Mouse (Mus musculus) CH12.LX (cell line): ENCODE results near the gene Ebf1. TPM values are rescaled to one million over a fixed set of nuclear protein-coding genes. Genes with fewer than 3 reads are reported as not detected.

ENCODE experiments used
- DNase-seq: peaks from one replicate; pipeline ENCODE4 v3.0.0-alpha.2; 2013; ENCODE audit errors: extremely low read depth
- H3K27ac ChIP-seq: 2 replicates; pipeline ENCODE4 v1.5.1; 2012; ENCODE audit warnings: low read depth, mild to moderate bottlenecking, control low read depth, moderate library complexity; ENCODE audit not compliant: insufficient read depth
- H3K27me3 ChIP-seq: replicated peaks from 2 replicates; pipeline ENCODE3; 2012; ENCODE audit warnings: inconsistent platforms
- H3K36me3 ChIP-seq, 2 experiments: replicated peaks in 1 of 2; 2 replicates each; pipeline versions ENCODE3 to v1.6.1; 2012; ENCODE audit warnings: inconsistent platforms in 1 of 2, low read length in 1 of 2, mild to moderate bottlenecking in 1 of 2, mixed read lengths in 1 of 2, moderate library complexity in 1 of 2; ENCODE audit not compliant: control insufficient read depth in 1 of 2, insufficient read depth in 1 of 2
- H3K4me1 ChIP-seq, 2 experiments: 2 replicates each; pipeline ENCODE4 v1.6.1; 2012; ENCODE audit warnings: inconsistent platforms in 1 of 2, moderate library complexity in 1 of 2; ENCODE audit not compliant: insufficient read depth in 2 of 2, control insufficient read depth in 1 of 2
- H3K4me2 ChIP-seq: 2 replicates; pipeline ENCODE4 v1.6.1; 2012; ENCODE audit warnings: low read depth, mild to moderate bottlenecking, control low read depth; ENCODE audit not compliant: poor library complexity, insufficient read depth, severe bottlenecking
- H3K4me3 ChIP-seq, 3 experiments: fragments of 150-350 bp in 1 of 3; sonication (generic) in 1 of 3; replicated peaks in 1 of 3; 2 replicates each; pipeline versions ENCODE3 to v1.5.1; 2011 to 2012; ENCODE audit warnings: low read depth in 2 of 3, low read length in 2 of 3, mild to moderate bottlenecking in 2 of 3, moderate library complexity in 2 of 3, control low read depth in 1 of 3, improper control_type of control experiment in 1 of 3, inconsistent platforms in 1 of 3, mixed read lengths in 1 of 3; ENCODE audit not compliant: poor library complexity in 1 of 3
- H3K79me2 ChIP-seq: replicated peaks from 2 replicates; pipeline ENCODE4 v1.6.1; 2012; ENCODE audit warnings: mild to moderate bottlenecking, moderate library complexity; ENCODE audit not compliant: control insufficient read depth, poor library complexity, insufficient read depth, severe bottlenecking; ENCODE audit errors: extremely low read depth
- H3K9ac ChIP-seq: 2 replicates; pipeline ENCODE4 v1.6.1; 2012; ENCODE audit warnings: low read depth, mild to moderate bottlenecking, control low read depth, moderate library complexity; ENCODE audit not compliant: insufficient read depth
- H3K9me3 ChIP-seq: replicated peaks from 2 replicates; pipeline ENCODE3; 2012; ENCODE audit warnings: low read length, inconsistent platforms, mixed read lengths
- BHLHE40 ChIP-seq: IDR thresholded peaks from 2 replicates; pipeline ENCODE4 v1.6.1; 2011; ENCODE audit warnings: mild to moderate bottlenecking, low read depth, low read length, improper control_type of control experiment
- CHD1 ChIP-seq: IDR thresholded peaks from 2 replicates; pipeline ENCODE4 v1.6.1; 2012; ENCODE audit warnings: low read depth, low read length, improper control_type of control experiment, inconsistent platforms
- CHD2 ChIP-seq: IDR thresholded peaks from 2 replicates; pipeline ENCODE4 v1.6.1; 2011; ENCODE audit warnings: low read length, improper control_type of control experiment
- CTCF ChIP-seq, 2 experiments: IDR thresholded peaks in 1 of 2; conservative IDR thresholded peaks in 1 of 2; 2 replicates each; pipeline ENCODE4 v1.5.1; 2011 to 2012; ENCODE audit warnings: low read depth in 2 of 2, low read length in 2 of 2, improper control_type of control experiment in 1 of 2, inconsistent platforms in 1 of 2, mild to moderate bottlenecking in 1 of 2, moderate library complexity in 1 of 2
- ELF1 ChIP-seq: IDR thresholded peaks from 2 replicates; pipeline ENCODE4 v1.6.1; 2014; ENCODE audit warnings: low read depth, mild to moderate bottlenecking, inconsistent platforms, low read length, improper control_type of control experiment
- EP300 ChIP-seq: IDR thresholded peaks from 2 replicates; pipeline ENCODE4 v1.6.1; 2011; ENCODE audit warnings: low read length, improper control_type of control experiment
- ETS1 ChIP-seq: conservative IDR thresholded peaks from 2 replicates; pipeline ENCODE4 v1.6.1; 2012; ENCODE audit warnings: low read depth, mild to moderate bottlenecking, inconsistent platforms, low read length, improper control_type of control experiment, moderate library complexity
- IRF4 ChIP-seq: IDR thresholded peaks from 2 replicates; pipeline ENCODE4 v1.6.1; 2014; ENCODE audit warnings: low read depth, mild to moderate bottlenecking, inconsistent platforms, low read length, improper control_type of control experiment
- JUN ChIP-seq: IDR thresholded peaks from 2 replicates; pipeline ENCODE4 v1.6.1; 2011; ENCODE audit warnings: low read depth, mild to moderate bottlenecking, low read length, improper control_type of control experiment, moderate library complexity; ENCODE audit not compliant: insufficient read depth
- MAZ ChIP-seq: IDR thresholded peaks from 2 replicates; pipeline ENCODE4 v1.6.1; 2012; ENCODE audit warnings: low read depth, mild to moderate bottlenecking, inconsistent platforms, low read length, improper control_type of control experiment, moderate library complexity
- MEF2A ChIP-seq: IDR thresholded peaks from 2 replicates; pipeline ENCODE4 v1.6.1; 2014; ENCODE audit warnings: low read depth, mild to moderate bottlenecking, inconsistent platforms, low read length, improper control_type of control experiment, borderline replicate concordance
- MXI1 ChIP-seq: IDR thresholded peaks from 2 replicates; pipeline ENCODE4 v1.6.1; 2011; ENCODE audit warnings: mild to moderate bottlenecking, low read depth, low read length, improper control_type of control experiment
- MYC ChIP-seq: IDR thresholded peaks from 2 replicates; pipeline ENCODE4 v1.6.1; 2011; ENCODE audit warnings: low read depth, mild to moderate bottlenecking, improper control_type of control experiment, low read length
- NRF1 ChIP-seq: IDR thresholded peaks from 2 replicates; pipeline ENCODE4 v1.6.1; 2014; ENCODE audit warnings: low read depth, mild to moderate bottlenecking, inconsistent platforms, low read length, improper control_type of control experiment, moderate library complexity
- POLR2AphosphoS2 ChIP-seq: IDR thresholded peaks from 2 replicates; pipeline ENCODE4 v1.6.1; 2011; ENCODE audit warnings: low read depth, low read length, improper control_type of control experiment
- RAD21 ChIP-seq: IDR thresholded peaks from 2 replicates; pipeline ENCODE4 v1.6.1; 2011; ENCODE audit warnings: low read depth, mild to moderate bottlenecking, low read length, improper control_type of control experiment, moderate library complexity
- RCOR1 ChIP-seq: conservative IDR thresholded peaks from 2 replicates; pipeline ENCODE4 v1.6.1; 2012; ENCODE audit warnings: low read depth, mild to moderate bottlenecking, inconsistent platforms, low read length, improper control_type of control experiment
- SMC3 ChIP-seq: IDR thresholded peaks from 2 replicates; pipeline ENCODE4 v1.6.1; 2011; ENCODE audit warnings: low read depth, low read length, improper control_type of control experiment
- TBP ChIP-seq: conservative IDR thresholded peaks from 2 replicates; pipeline ENCODE4 v1.6.1; 2011; ENCODE audit warnings: low read depth, low read length, improper control_type of control experiment
- TCF12 ChIP-seq: IDR thresholded peaks from 2 replicates; pipeline ENCODE4 v1.6.1; 2014; ENCODE audit warnings: low read depth, mild to moderate bottlenecking, inconsistent platforms, low read length, improper control_type of control experiment
- ZKSCAN1 ChIP-seq: IDR thresholded peaks from 2 replicates; pipeline ENCODE4 v1.6.1; 2012; ENCODE audit warnings: low read depth, inconsistent platforms, low read length, improper control_type of control experiment, borderline replicate concordance
- dilution Hi-C: fragments of 300-500 bp; cut with MboI; formaldehyde crosslinking; loops from 2 replicates; pipeline ENCODE4 v1.14.3; 2020; ENCODE audit warnings: low sequenced_read_pairs; ENCODE audit not compliant: extremely low pct_unique_long_range_greater_than_20kb, extremely low pct_ligation_motif_present
- in situ Hi-C: fragments of 300-500 bp; cut with MboI; formaldehyde crosslinking; loops from 3 replicates; pipeline ENCODE4 v1.14.3; 2019; ENCODE audit warnings: low sequenced_read_pairs, low pct_ligation_motif_present, low pct_unique_long_range_greater_than_20kb, mixed read lengths
- polyA plus RNA-seq: library from polyadenylated mRNA; unstranded; fragments of >175 nt; gene quantifications from 2 replicates; pipeline ENCODE4 v1.2.1, GENCODE M21; 2012; ENCODE audit warnings: low read depth; ENCODE audit not compliant: insufficient read length
- total RNA-seq, 2 experiments: library from RNA; depleted of rRNA; stranded (reverse); fragments of 300-350 nt in 1 of 2; fragments of >200 nt in 1 of 2; gene quantifications; 2 replicates each; pipeline ENCODE4 v1.2.3; 2012 to 2014

The Ebf1 gene
- total and polyA plus RNA-seq, 3 experiments, result 37.8 to 60.7 (median 42.8) TPM

DNA sequence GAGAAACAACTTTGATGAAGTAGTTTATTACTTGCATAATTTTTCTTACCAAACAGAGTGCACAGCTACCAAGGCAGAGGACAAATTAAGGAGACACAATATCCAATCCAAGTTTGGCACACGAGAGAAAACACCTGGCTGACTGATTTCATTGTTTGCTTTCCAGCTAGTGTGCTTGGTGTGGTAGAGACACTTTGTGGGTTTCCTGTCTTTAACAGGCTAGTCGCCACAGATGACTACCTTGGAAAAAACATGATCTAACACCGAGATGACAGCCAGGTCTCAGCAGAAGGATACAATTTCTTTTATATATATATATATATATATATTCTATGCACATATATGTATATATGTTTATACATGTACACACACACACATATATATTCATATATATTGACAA is 332.0 kb downstream of the Ebf1 start (continued):
- TF ChIP-seq SMC3 (no peak), CHD2 (no peak), MAZ (no peak), POLR2AphosphoS2 (no peak), RCOR1 (no peak)

DNA sequence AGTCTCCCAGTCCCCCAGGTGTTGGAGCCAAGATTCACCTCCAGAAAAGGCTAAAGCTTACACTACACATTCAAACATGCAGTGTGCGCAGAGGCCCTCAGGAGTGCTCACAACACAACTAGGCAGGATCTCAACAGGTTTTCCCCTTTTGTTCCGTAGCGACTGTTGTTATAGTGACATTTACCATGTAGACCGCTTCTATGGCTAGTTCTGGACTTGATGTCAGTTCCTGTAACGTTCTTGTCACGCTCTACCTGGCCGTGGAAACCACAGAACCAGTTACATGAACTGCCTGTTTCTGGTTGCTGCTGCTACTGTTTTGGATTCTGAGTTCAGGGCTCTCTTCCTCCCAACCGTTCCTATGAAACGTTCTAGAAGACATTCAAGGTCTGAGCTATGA is 333.2 kb downstream of the Ebf1 start:
- peaks cover 24 to 71% of the 10 kb centered on the region in 2 experiments for H3K4me1 ChIP-seq
- no peaks in the 10 kb centered on the region for H3K9me3 ChIP-seq
- peak overlapping the region; percentile 51; the same call in 1 of the 2 replicates for H3K27ac ChIP-seq
- no peaks in the 10 kb centered on the region for H3K79me2 ChIP-seq
- in situ Hi-C loops, result no loop called here
- peak overlapping the region; percentile 96 for H3K4me2 ChIP-seq
- H3K27me3 ChIP-seq, result no peaks in the 10 kb centered on the region
- DNase-seq, result peak; percentile 97
- dilution Hi-C loops, result no loop called here
- peak overlapping the region; percentile 42; the same call in 1 of the 2 replicates for H3K9ac ChIP-seq
- peaks cover 10 to 54% of the 10 kb centered on the region in 2 experiments for H3K36me3 ChIP-seq
- no peak overlapping the region for H3K4me3 ChIP-seq
- peak; percentile 93 for TF ChIP-seq MEF2A
- peak; percentile 80 for TF ChIP-seq IRF4
- TF ChIP-seq CHD1, result no peak
- peak; percentile 72 for TF ChIP-seq ELF1
- TF ChIP-seq TCF12, result peak; percentile 67; the same call in 1 of the 2 replicates
- TF ChIP-seq NRF1, result peak; percentile 48; the same call in 1 of the 2 replicates
- peak; percentile 72; the same call in 1 of the 2 replicates for TF ChIP-seq TBP
- peak; percentile 46; the same call in 1 of the 2 replicates for TF ChIP-seq JUN
- peak; percentile 4 for TF ChIP-seq RAD21
- no peak for TF ChIP-seq ZKSCAN1
- no peak for TF ChIP-seq CTCF (conservative IDR thresholded peaks at IDR 0.05 in 1 of 2, IDR thresholded peaks at IDR 0.05 in 1 of 2; ENCODE audit: low read depth in 2 of 2, low read length in 2 of 2)
- no peak for TF ChIP-seq SMC3
- peak; percentile 78; the same call in 1 of the 2 replicates for TF ChIP-seq MYC
- peak; percentile 89 for TF ChIP-seq MXI1
- peak; percentile 96 for TF ChIP-seq BHLHE40
- peak; percentile 91 for TF ChIP-seq ETS1
- peak; percentile 94 for TF ChIP-seq EP300
